Mouse (Mus musculus) T-cell, adult 2 months (primary cell): ENCODE data around the gene Sp1.

Source experiments
- DNase-seq: peaks from one replicate; pipeline ENCODE4 v3.0.0; 2022; ENCODE audit warnings: low spot score

Gene Sp1

GRCm38 (mm10) chr15:102474520-102474919 lies 68.6 kb downstream of the Sp1 start:
- DNase-seq = no peak

GRCm38 (mm10) chr15:102483136-102483535 lies 77.2 kb downstream of the Sp1 start:
- no peak for DNase-seq

- DNase-seq = no peak
These were observed 79.9 kb downstream of the Sp1 start for GRCm38 (mm10) chr15:102485853-102486252.
